Mouse (Mus musculus): ENCODE data around the gene Spop. TPM values are rescaled to one million over a fixed set of nuclear protein-coding genes. Genes with fewer than 3 reads are reported as not detected.

The Spop gene
- polyA plus RNA-seq, 1 experiment from 2014 or later: 96.0 TPM

DNA sequence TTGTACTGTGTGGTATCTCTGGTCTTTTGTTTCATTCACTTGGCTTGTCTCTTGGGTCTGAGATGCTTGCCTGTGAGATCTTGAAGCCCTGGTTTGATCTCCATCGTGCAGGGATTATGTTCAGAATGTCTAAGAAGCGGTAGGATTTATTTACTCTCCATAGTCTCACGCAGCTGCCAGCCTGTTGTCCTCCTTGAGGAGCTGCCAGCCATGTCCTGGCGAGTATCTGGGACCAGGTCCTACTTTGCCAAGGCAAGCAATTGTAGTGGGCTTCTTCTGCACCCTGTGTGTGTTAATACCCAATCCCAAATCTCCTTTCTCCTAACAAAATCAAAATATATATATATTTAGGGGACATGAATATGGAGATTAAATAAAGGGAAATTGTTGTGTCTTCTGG is 79.1 kb downstream of the Spop start:
- peaks cover 15% of the 10 kb centered on the region for H3K36me3 ChIP-seq (ENCODE audit: control insufficient read depth, insufficient read depth, low read length)
- no peak for ATAC-seq (ENCODE audit: low FRiP score, low TSS enrichment)
- WGBS: 75% methylated on average over 4 of the region's 4 CpGs

DNA sequence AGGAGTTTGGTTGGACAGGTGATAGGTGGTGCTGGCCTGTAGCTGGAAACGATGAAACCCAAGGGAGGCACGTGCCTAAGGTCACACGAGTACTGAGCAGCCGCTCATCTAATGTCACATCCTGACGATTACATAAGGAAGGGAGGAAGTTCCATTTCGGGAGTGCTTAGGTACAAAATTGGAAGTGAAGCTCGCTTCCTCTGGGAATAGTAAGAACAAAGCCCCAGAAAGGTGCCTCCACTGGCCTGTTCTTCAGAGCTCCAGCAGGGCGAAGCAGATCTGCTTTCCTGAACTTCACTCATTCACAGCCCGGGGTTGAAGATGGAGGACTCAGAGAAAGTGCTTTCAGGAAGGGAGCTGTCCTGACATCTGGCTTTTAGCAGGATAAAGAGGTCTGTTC is 80.1 kb downstream of the Spop start:
- TF ChIP-seq CTCF (IDR thresholded peaks at IDR 0.05; ENCODE audit: low read depth) (no peak), EP300 (optimal IDR thresholded peaks at IDR 0.05) (no peak)
- 86% methylated on average over 9 of the region's 9 CpGs for WGBS
- H3K9me3 ChIP-seq (ENCODE audit: control insufficient read depth, low read length): no peaks in the 10 kb centered on the region
- H3K27me3 ChIP-seq (ENCODE audit: control insufficient read depth, insufficient read depth, low read length): no peaks in the 10 kb centered on the region
- DNase-seq (ENCODE audit: low spot score): no peak
- H3K4me2 ChIP-seq (replicated peaks; ENCODE audit: low read depth): no peak overlapping the region
- H3K4me3 ChIP-seq (ENCODE audit: low read depth, low read length): no peak overlapping the region
- no peak for ATAC-seq (ENCODE audit: low FRiP score, low TSS enrichment)
- no peak overlapping the region for H3K9ac ChIP-seq (ENCODE audit: low read length)
- H3K4me1 ChIP-seq (replicated peaks; ENCODE audit: control insufficient read depth, insufficient read depth): no peaks in the 10 kb centered on the region
- H3K36me3 ChIP-seq (ENCODE audit: control insufficient read depth, insufficient read depth, low read length): peaks cover 15% of the 10 kb centered on the region
- no peak overlapping the region for H3K27ac ChIP-seq (replicated peaks)

More for the DNA sequence above, 79.1 kb downstream of the Spop start:
- Histone ChIP-seq H3K4me1 (replicated peaks; ENCODE audit: control insufficient read depth, insufficient read depth) (no peaks in the 10 kb centered on the region), H3K27me3 (ENCODE audit: control insufficient read depth, insufficient read depth, low read length) (no peaks in the 10 kb centered on the region), H3K27ac (replicated peaks) (no peak overlapping the region), H3K4me2 (replicated peaks; ENCODE audit: low read depth) (no peak overlapping the region), H3K9me3 (ENCODE audit: control insufficient read depth, low read length) (no peaks in the 10 kb centered on the region), H3K9ac (ENCODE audit: low read length) (no peak overlapping the region), H3K4me3 (ENCODE audit: low read depth, low read length) (no peak overlapping the region)
- no peak for TF ChIP-seq CTCF (IDR thresholded peaks at IDR 0.05; ENCODE audit: low read depth)
- no peak for TF ChIP-seq EP300 (optimal IDR thresholded peaks at IDR 0.05)
- no peak for DNase-seq (ENCODE audit: low spot score)

DNA sequence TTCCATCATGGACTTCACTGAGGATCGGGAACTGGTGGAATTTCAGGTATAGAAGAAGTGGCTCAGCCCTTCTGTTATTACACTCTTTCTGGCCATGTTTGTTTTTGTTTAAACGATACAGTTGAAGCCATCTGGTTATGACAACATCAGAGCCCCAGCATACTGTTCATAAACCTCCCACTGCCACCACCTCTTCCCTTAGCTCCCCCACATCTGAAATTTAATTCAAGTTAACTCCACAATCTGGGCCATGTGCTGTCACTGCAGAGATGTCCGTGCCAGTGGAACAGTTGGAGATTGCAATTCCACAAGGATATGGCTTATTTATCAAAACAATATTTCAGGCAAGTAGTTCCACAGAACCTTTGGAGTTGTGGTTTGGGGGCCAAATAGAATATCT is 80.5 kb downstream of the Spop start:
- Histone ChIP-seq H3K27ac (replicated peaks) (no peak overlapping the region), H3K27me3 (ENCODE audit: control insufficient read depth, insufficient read depth, low read length) (no peaks in the 10 kb centered on the region), H3K9me3 (ENCODE audit: control insufficient read depth, low read length) (no peaks in the 10 kb centered on the region), H3K4me1 (replicated peaks; ENCODE audit: control insufficient read depth, insufficient read depth) (no peaks in the 10 kb centered on the region), H3K4me2 (replicated peaks; ENCODE audit: low read depth) (no peak overlapping the region), H3K9ac (ENCODE audit: low read length) (no peak overlapping the region), H3K36me3 (ENCODE audit: control insufficient read depth, insufficient read depth, low read length) (peaks cover 15% of the 10 kb centered on the region), H3K4me3 (ENCODE audit: low read depth, low read length) (no peak overlapping the region)
- WGBS: 86% methylated on average over 3 of the region's 3 CpGs
- ATAC-seq (ENCODE audit: low FRiP score, low TSS enrichment): no peak
- no peak for DNase-seq (ENCODE audit: low spot score)
- TF ChIP-seq EP300 (optimal IDR thresholded peaks at IDR 0.05): no peak
- TF ChIP-seq CTCF (IDR thresholded peaks at IDR 0.05; ENCODE audit: low read depth): no peak

DNA sequence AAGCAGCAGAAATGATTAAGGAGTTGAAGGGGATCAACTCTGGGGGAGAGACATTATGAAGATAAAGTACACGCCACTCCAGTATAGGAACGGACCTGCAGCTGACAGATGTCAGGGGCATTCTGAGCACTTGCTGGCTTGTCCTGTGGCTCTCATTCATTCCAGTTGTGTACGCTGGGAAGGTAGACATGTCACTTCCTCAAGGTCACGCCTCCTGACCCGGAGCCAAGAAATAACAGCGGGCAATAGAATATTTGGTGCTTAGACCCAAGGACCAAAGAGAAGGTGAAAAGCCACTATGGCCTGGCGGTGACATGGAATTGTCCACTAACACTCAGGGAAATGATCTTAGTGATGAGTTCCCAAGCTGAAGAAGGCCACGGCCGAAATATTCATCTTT is 82.0 kb downstream of the Spop start:
- Histone ChIP-seq H3K27me3 (ENCODE audit: control insufficient read depth, insufficient read depth, low read length) (no peaks in the 10 kb centered on the region), H3K4me3 (ENCODE audit: low read depth, low read length) (no peak overlapping the region), H3K9me3 (ENCODE audit: control insufficient read depth, low read length) (no peaks in the 10 kb centered on the region), H3K4me2 (replicated peaks; ENCODE audit: low read depth) (no peak overlapping the region), H3K36me3 (ENCODE audit: control insufficient read depth, insufficient read depth, low read length) (peaks cover 12% of the 10 kb centered on the region), H3K9ac (ENCODE audit: low read length) (no peak overlapping the region), H3K27ac (replicated peaks) (no peak overlapping the region), H3K4me1 (replicated peaks; ENCODE audit: control insufficient read depth, insufficient read depth) (no peaks in the 10 kb centered on the region)
- WGBS: 88% methylated on average over 9 of the region's 9 CpGs
- DNase-seq (ENCODE audit: low spot score) (no peak), ATAC-seq (ENCODE audit: low FRiP score, low TSS enrichment) (no peak)
- TF ChIP-seq CTCF (IDR thresholded peaks at IDR 0.05; ENCODE audit: low read depth): no peak
- no peak for TF ChIP-seq EP300 (optimal IDR thresholded peaks at IDR 0.05)

DNA sequence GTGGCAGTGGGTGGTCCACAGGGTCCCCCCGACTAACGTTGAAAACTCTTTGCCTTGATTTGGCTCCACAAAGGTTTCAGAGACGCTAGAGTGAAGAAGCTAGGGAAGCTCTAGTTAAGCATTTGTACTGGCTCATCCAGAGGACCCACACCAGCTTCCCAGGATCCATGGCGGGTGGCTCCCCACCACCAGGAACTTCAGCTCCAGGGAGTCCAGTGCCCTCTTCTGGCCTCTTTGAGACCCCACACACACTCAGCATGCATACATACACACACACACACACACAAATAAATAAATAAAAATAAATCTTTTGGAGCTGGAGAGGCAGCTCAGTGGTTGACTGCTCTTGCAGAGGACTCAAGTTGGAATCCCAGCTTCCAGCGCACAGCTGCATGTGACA is 84.0 kb downstream of the Spop start:
- TF ChIP-seq CTCF (IDR thresholded peaks at IDR 0.05; ENCODE audit: low read depth) (no peak), EP300 (optimal IDR thresholded peaks at IDR 0.05) (no peak)
- no peak overlapping the region for H3K27ac ChIP-seq (replicated peaks)
- 90% methylated on average over 5 of the region's 5 CpGs for WGBS
- H3K9me3 ChIP-seq (ENCODE audit: control insufficient read depth, low read length): no peaks in the 10 kb centered on the region
- no peak overlapping the region for H3K9ac ChIP-seq (ENCODE audit: low read length)
- H3K4me2 ChIP-seq (replicated peaks; ENCODE audit: low read depth): no peak overlapping the region
- ATAC-seq (ENCODE audit: low FRiP score, low TSS enrichment) (no peak), DNase-seq (ENCODE audit: low spot score) (no peak)
- H3K4me3 ChIP-seq (ENCODE audit: low read depth, low read length): no peak overlapping the region
- H3K4me1 ChIP-seq (replicated peaks; ENCODE audit: control insufficient read depth, insufficient read depth): no peaks in the 10 kb centered on the region
- H3K36me3 ChIP-seq (ENCODE audit: control insufficient read depth, insufficient read depth, low read length): peaks cover 2% of the 10 kb centered on the region; the same call in 1 of the 2 replicates
- no peaks in the 10 kb centered on the region for H3K27me3 ChIP-seq (ENCODE audit: control insufficient read depth, insufficient read depth, low read length)

DNA sequence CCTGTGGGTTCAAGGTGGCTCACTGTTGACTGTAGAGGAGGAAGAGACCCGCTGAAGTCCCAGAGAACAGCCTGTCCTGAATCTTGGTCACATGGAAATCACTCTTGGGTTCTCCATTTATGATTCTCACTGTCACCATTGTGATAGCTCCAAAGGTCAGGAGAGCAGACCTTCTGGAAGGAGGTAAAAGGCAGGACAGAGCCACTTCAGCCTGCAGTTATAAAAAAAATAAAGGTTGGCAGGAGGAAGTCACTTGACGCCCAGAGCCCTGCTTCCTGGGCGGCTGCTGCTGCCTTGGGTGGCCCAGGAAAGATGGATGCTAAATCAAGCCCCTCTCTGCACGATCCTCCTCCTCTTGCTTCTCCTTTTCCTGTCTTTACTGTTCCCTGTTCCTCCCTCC is 86.5 kb downstream of the Spop start:
- H3K9me3 ChIP-seq (ENCODE audit: control insufficient read depth, low read length): no peaks in the 10 kb centered on the region
- H3K4me2 ChIP-seq (replicated peaks; ENCODE audit: low read depth): no peak overlapping the region
- ATAC-seq (ENCODE audit: low FRiP score, low TSS enrichment) (no peak), DNase-seq (ENCODE audit: low spot score) (no peak)
- no peaks in the 10 kb centered on the region for H3K4me1 ChIP-seq (replicated peaks; ENCODE audit: control insufficient read depth, insufficient read depth)
- H3K36me3 ChIP-seq (ENCODE audit: control insufficient read depth, insufficient read depth, low read length): no peaks in the 10 kb centered on the region
- TF ChIP-seq EP300 (optimal IDR thresholded peaks at IDR 0.05) (no peak), CTCF (IDR thresholded peaks at IDR 0.05; ENCODE audit: low read depth) (no peak)
- H3K27me3 ChIP-seq (ENCODE audit: control insufficient read depth, insufficient read depth, low read length): no peaks in the 10 kb centered on the region
- 36% methylated on average over 4 of the region's 4 CpGs for WGBS
- no peak overlapping the region for H3K27ac ChIP-seq (replicated peaks)
- H3K4me3 ChIP-seq (ENCODE audit: low read depth, low read length): no peak overlapping the region
- H3K9ac ChIP-seq (ENCODE audit: low read length): no peak overlapping the region
